Mouse (Mus musculus): ENCODE results near the gene Tmem136. TPM values are rescaled to one million over a fixed set of nuclear protein-coding genes. Genes with fewer than 3 reads are reported as not detected.

The Tmem136 gene
- total RNA-seq, 2 experiments from 2014 or later: 2.3 to 3.0 TPM

- no peak for TF ChIP-seq CTCF (IDR thresholded peaks at IDR 0.05)
- DNase-seq: no peak
- Histone ChIP-seq H3K4me3 (peak overlapping the region; percentile 19; the same call in 1 of the 2 replicates), H3K27ac (peak overlapping the region; percentile 74)
- intact Hi-C loops (cut with DNase I): loop anchor here (10.0 kb wide), 1 partner anchor 49 kb away; no protein-coding TSS in a partner anchor
These were observed 22.6 kb downstream of the Tmem136 start for GRCm38 (mm10) chr9:43093803-43094202.

- intact Hi-C loops (cut with DNase I): no loop called here
- H3K27ac ChIP-seq: peak overlapping the region; percentile 70
- no peak overlapping the region for H3K4me3 ChIP-seq
- DNase-seq: no peak
- TF ChIP-seq CTCF (IDR thresholded peaks at IDR 0.05): no peak
These were observed 30.6 kb downstream of the Tmem136 start for GRCm38 (mm10) chr9:43085686-43086285.

- intact Hi-C loops (cut with DNase I): no loop called here
- H3K4me3 ChIP-seq: no peak overlapping the region
- no peak for TF ChIP-seq CTCF (IDR thresholded peaks at IDR 0.05)
- H3K27ac ChIP-seq: peak overlapping the region; percentile 70
- no peak for DNase-seq
These were observed 31.6 kb downstream of the Tmem136 start for GRCm38 (mm10) chr9:43084496-43085362.

- intact Hi-C loops (cut with DNase I): no loop called here
- TF ChIP-seq CTCF (IDR thresholded peaks at IDR 0.05): no peak
- no peak for DNase-seq
- Histone ChIP-seq H3K4me3 (no peak overlapping the region), H3K27ac (peak overlapping the region; percentile 29; the same call in 1 of the 2 replicates)
These were observed 32.8 kb downstream of the Tmem136 start for GRCm38 (mm10) chr9:43083441-43084055.

GRCm38 (mm10) chr9:43078711-43079110, 37.7 kb downstream of the Tmem136 start:
- intact Hi-C loops (cut with DNase I): no loop called here
- DNase-seq: no peak
- TF ChIP-seq CTCF (IDR thresholded peaks at IDR 0.05): no peak

GRCm38 (mm10) chr9:43076163-43076562, 40.2 kb downstream of the Tmem136 start:
- no peak for DNase-seq
- Histone ChIP-seq H3K27ac (peak overlapping the region; percentile 29; the same call in 1 of the 2 replicates), H3K4me3 (no peak overlapping the region)
- no peak for TF ChIP-seq CTCF (IDR thresholded peaks at IDR 0.05)
- intact Hi-C loops (cut with DNase I): no loop called here

More at GRCm38 (mm10) chr9:43078711-43079110, 37.7 kb downstream of the Tmem136 start:
- Histone ChIP-seq H3K4me3 (no peak overlapping the region), H3K27ac (no peak overlapping the region)

- intact Hi-C loops (cut with DNase I): no loop called here
- TF ChIP-seq CTCF (IDR thresholded peaks at IDR 0.05): no peak
- Histone ChIP-seq H3K27ac (no peak overlapping the region), H3K4me3 (no peak overlapping the region)
- no peak for DNase-seq
These were observed 41.8 kb downstream of the Tmem136 start for GRCm38 (mm10) chr9:43074611-43075010.

GRCm38 (mm10) chr9:43071741-43072140, 44.6 kb downstream of the Tmem136 start:
- intact Hi-C loops (cut with DNase I): no loop called here
- no peak for DNase-seq
- no peak for TF ChIP-seq CTCF (IDR thresholded peaks at IDR 0.05)
- Histone ChIP-seq H3K27ac (no peak overlapping the region), H3K4me3 (no peak overlapping the region)

GRCm38 (mm10) chr9:43071176-43071575, 45.2 kb downstream of the Tmem136 start:
- H3K27ac ChIP-seq: no peak overlapping the region
- intact Hi-C loops (cut with DNase I): no loop called here
- DNase-seq: no peak
- no peak overlapping the region for H3K4me3 ChIP-seq
- no peak for TF ChIP-seq CTCF (IDR thresholded peaks at IDR 0.05)

GRCm38 (mm10) chr9:43070566-43070965, 45.8 kb downstream of the Tmem136 start:
- no peak overlapping the region for H3K4me3 ChIP-seq

GRCm38 (mm10) chr9:43070153-43070552, 46.2 kb downstream of the Tmem136 start:
- DNase-seq: no peak
- H3K4me3 ChIP-seq: no peak overlapping the region
- intact Hi-C loops (cut with DNase I): no loop called here
- no peak for TF ChIP-seq CTCF (IDR thresholded peaks at IDR 0.05)
- H3K27ac ChIP-seq: 0 out of 2 replicates have a peak overlapping the region, but pooled peaks have one; percentile 8

More at GRCm38 (mm10) chr9:43070566-43070965, 45.8 kb downstream of the Tmem136 start:
- no peak for DNase-seq
- no peak for TF ChIP-seq CTCF (IDR thresholded peaks at IDR 0.05)
- no peak overlapping the region for H3K27ac ChIP-seq
- intact Hi-C loops (cut with DNase I): no loop called here

GRCm38 (mm10) chr9:43067896-43068295, 48.5 kb downstream of the Tmem136 start:
- intact Hi-C loops (cut with DNase I): loop anchor here (2.0 kb wide), 1 partner anchor 15 kb away; no protein-coding TSS in a partner anchor
- DNase-seq: no peak
- no peak for TF ChIP-seq CTCF (IDR thresholded peaks at IDR 0.05)
- H3K27ac ChIP-seq: 0 out of 2 replicates have a peak overlapping the region, but pooled peaks have one; percentile 1
- H3K4me3 ChIP-seq: no peak overlapping the region

- no peak overlapping the region for H3K27ac ChIP-seq
- no peak for DNase-seq
- TF ChIP-seq CTCF (IDR thresholded peaks at IDR 0.05): no peak
- intact Hi-C loops (cut with DNase I): no loop called here
- H3K4me3 ChIP-seq: no peak overlapping the region
These were observed 51.1 kb downstream of the Tmem136 start for GRCm38 (mm10) chr9:43065231-43065630.

Data from gastrocnemius, adult 2 months (tissue).